Mouse (Mus musculus): ENCODE measurements around the gene Cldn7. TPM values are rescaled to one million over a fixed set of nuclear protein-coding genes. Genes with fewer than 3 reads are reported as not detected.

The Cldn7 gene
- polyA plus RNA-seq, 1 experiment from 2014 or later, result 117 TPM

DNA sequence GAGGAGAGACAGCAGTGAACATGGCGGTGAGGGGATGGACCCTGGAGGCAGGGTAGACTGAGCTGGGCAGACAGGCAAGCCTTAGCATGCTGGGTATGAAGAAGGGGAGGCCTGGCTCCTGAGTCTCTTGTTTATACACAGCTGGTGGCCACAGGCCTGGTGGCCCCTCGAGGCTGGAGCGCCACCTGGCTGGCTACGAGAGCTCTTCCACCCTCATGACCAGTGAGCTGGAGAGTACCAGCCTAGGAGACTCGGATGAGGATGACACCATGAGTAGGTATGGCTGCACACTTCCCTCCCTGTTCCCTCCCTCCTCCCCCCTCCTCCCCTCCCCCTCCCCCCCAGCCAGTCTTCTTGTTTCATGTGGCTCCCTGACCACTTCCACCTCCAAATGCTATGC, 40.9 kb downstream of the Cldn7 start:
- H3K27ac ChIP-seq (ENCODE audit: low read depth, low read length), result no peak overlapping the region
- no peaks in the 10 kb centered on the region for H3K27me3 ChIP-seq (ENCODE audit: control insufficient read depth, insufficient read depth, low read length)
- peaks cover 23% of the 10 kb centered on the region for H3K4me1 ChIP-seq (ENCODE audit: control insufficient read depth, insufficient read depth, low read length)
- no peak overlapping the region for H3K4me2 ChIP-seq (replicated peaks; ENCODE audit: low read depth, low read length)
- H3K36me3 ChIP-seq (ENCODE audit: control insufficient read depth, insufficient read depth, low read length), result peaks cover 59% of the 10 kb centered on the region
- no peak overlapping the region for H3K4me3 ChIP-seq (ENCODE audit: low read length)
- WGBS, result 65% methylated on average over 5 of the region's 5 CpGs
- no peak overlapping the region for H3K9ac ChIP-seq (ENCODE audit: low read depth, low read length)
- ATAC-seq (ENCODE audit: low FRiP score, low TSS enrichment), result no peak
- no peaks in the 10 kb centered on the region for H3K9me3 ChIP-seq (ENCODE audit: control insufficient read depth, low read length)

DNA sequence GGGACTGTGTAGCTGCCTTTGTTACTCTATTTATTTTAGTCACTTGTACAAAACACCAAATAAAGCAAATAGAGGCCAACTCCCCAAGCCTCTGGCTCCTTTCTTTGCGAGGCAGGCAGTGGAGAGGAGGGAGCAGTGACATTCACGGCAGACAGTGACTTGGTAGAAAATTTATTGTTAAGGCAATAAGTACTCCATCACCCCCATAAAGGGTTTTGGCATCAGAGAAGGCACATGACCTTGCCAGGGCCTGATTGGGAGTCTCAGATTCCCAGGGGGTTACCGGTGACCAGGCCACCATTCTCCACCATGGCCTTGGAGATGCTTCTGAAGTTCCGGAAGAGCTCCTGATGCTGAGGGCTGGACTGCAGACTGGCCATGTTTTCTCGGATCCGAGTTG, 45.5 kb downstream of the Cldn7 start:
- no peaks in the 10 kb centered on the region for H3K9me3 ChIP-seq (ENCODE audit: control insufficient read depth, low read length)
- H3K27ac ChIP-seq (ENCODE audit: low read depth, low read length), result no peak overlapping the region
- peaks cover 86% of the 10 kb centered on the region for H3K36me3 ChIP-seq (ENCODE audit: control insufficient read depth, insufficient read depth, low read length)
- H3K27me3 ChIP-seq (ENCODE audit: control insufficient read depth, insufficient read depth, low read length), result no peaks in the 10 kb centered on the region
- no peak overlapping the region for H3K4me2 ChIP-seq (replicated peaks; ENCODE audit: low read depth, low read length)
- H3K4me1 ChIP-seq (ENCODE audit: control insufficient read depth, insufficient read depth, low read length), result peaks cover 5% of the 10 kb centered on the region
- 82% methylated on average over 6 of the region's 6 CpGs for WGBS
- no peak overlapping the region for H3K4me3 ChIP-seq (ENCODE audit: low read length)
- no peak for ATAC-seq (ENCODE audit: low FRiP score, low TSS enrichment)
- H3K9ac ChIP-seq (ENCODE audit: low read depth, low read length), result no peak overlapping the region

DNA sequence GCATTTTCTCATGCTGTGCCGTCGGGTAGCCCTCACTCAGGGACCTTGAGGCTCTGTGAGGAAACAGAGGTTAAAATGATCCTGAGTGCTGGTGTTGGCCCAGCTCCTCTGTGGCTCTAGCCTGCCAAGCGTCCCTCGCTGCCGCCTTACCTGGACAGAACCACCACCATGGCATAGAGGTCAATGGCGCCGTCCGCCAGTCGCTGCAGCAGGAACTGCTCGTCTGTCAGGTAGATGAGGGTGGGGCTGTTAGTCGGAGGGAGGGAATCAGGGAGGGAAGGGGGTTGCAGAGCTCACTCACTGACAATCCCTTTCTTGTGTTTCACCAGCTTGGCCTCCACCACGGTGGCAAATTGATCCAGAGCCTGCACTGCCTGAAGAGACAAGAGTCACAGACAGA, 46.0 kb downstream of the Cldn7 start:
- WGBS, result 83% methylated on average over 12 of the region's 12 CpGs
- no peaks in the 10 kb centered on the region for H3K27me3 ChIP-seq (ENCODE audit: control insufficient read depth, insufficient read depth, low read length)
- H3K4me3 ChIP-seq (ENCODE audit: low read length), result no peak overlapping the region
- peaks cover 80% of the 10 kb centered on the region for H3K36me3 ChIP-seq (ENCODE audit: control insufficient read depth, insufficient read depth, low read length)
- no peak for ATAC-seq (ENCODE audit: low FRiP score, low TSS enrichment)
- no peak overlapping the region for H3K4me2 ChIP-seq (replicated peaks; ENCODE audit: low read depth, low read length)
- H3K4me1 ChIP-seq (ENCODE audit: control insufficient read depth, insufficient read depth, low read length), result peaks cover 8% of the 10 kb centered on the region
- H3K9me3 ChIP-seq (ENCODE audit: control insufficient read depth, low read length), result no peaks in the 10 kb centered on the region
- H3K27ac ChIP-seq (ENCODE audit: low read depth, low read length), result no peak overlapping the region
- H3K9ac ChIP-seq (ENCODE audit: low read depth, low read length), result no peak overlapping the region

DNA sequence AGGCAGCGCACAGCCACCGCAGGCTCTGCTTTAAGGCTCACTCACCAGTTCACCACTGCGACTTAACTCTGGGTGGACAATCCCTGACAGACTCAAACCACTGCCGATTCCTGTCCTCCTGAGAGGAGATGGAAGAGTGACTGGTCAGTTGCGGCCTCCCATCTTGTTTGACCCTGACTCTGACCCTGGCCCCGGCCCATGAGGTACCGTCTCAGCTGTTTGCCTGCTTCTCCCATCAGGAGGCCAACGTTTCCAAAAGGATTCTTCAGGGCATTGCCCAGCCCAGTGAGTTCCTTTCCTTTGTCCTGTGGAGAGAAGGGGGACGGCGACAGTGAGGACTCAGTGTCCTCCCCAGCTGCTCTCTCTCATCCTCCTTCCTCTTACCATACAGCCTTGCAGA, 46.4 kb downstream of the Cldn7 start:
- H3K27ac ChIP-seq (ENCODE audit: low read depth, low read length), result no peak overlapping the region
- H3K4me2 ChIP-seq (replicated peaks; ENCODE audit: low read depth, low read length), result no peak overlapping the region
- no peak overlapping the region for H3K9ac ChIP-seq (ENCODE audit: low read depth, low read length)
- 88% methylated on average over 10 of the region's 10 CpGs for WGBS
- H3K27me3 ChIP-seq (ENCODE audit: control insufficient read depth, insufficient read depth, low read length), result no peaks in the 10 kb centered on the region
- H3K4me3 ChIP-seq (ENCODE audit: low read length), result no peak overlapping the region
- H3K36me3 ChIP-seq (ENCODE audit: control insufficient read depth, insufficient read depth, low read length), result peaks cover 76% of the 10 kb centered on the region
- H3K4me1 ChIP-seq (ENCODE audit: control insufficient read depth, insufficient read depth, low read length), result peaks cover 10% of the 10 kb centered on the region
- no peaks in the 10 kb centered on the region for H3K9me3 ChIP-seq (ENCODE audit: control insufficient read depth, low read length)
- no peak for ATAC-seq (ENCODE audit: low FRiP score, low TSS enrichment)

DNA sequence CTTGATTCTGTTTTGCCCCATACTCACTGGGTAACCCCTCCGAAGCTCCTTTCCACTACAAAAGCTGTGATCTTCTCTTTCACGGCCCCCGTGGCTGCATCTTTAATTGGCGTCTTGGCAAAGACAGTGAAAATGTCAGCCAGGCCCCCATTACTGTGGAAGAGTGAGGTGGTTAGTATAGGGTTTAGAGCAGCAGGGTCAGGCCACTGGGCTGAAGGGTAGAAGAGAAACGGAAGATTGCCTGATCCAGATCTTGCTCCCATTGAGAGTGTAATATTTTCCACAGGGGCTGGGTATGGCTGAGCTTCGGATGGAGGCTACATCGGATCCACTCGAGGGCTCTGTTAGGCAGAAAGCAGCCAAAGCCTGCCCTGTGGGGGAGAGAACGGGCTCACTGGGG, 48.4 kb downstream of the Cldn7 start:
- H3K27me3 ChIP-seq (ENCODE audit: control insufficient read depth, insufficient read depth, low read length), result no peaks in the 10 kb centered on the region
- WGBS, result 88% methylated on average over 9 of the region's 9 CpGs
- H3K4me3 ChIP-seq (ENCODE audit: low read length), result no peak overlapping the region
- H3K9me3 ChIP-seq (ENCODE audit: control insufficient read depth, low read length), result no peaks in the 10 kb centered on the region
- H3K27ac ChIP-seq (ENCODE audit: low read depth, low read length), result no peak overlapping the region
- H3K4me1 ChIP-seq (ENCODE audit: control insufficient read depth, insufficient read depth, low read length), result peaks cover 21% of the 10 kb centered on the region
- no peak overlapping the region for H3K9ac ChIP-seq (ENCODE audit: low read depth, low read length)
- ATAC-seq (ENCODE audit: low FRiP score, low TSS enrichment), result no peak
- peaks cover 57% of the 10 kb centered on the region for H3K36me3 ChIP-seq (ENCODE audit: control insufficient read depth, insufficient read depth, low read length)
- no peak overlapping the region for H3K4me2 ChIP-seq (replicated peaks; ENCODE audit: low read depth, low read length)

DNA sequence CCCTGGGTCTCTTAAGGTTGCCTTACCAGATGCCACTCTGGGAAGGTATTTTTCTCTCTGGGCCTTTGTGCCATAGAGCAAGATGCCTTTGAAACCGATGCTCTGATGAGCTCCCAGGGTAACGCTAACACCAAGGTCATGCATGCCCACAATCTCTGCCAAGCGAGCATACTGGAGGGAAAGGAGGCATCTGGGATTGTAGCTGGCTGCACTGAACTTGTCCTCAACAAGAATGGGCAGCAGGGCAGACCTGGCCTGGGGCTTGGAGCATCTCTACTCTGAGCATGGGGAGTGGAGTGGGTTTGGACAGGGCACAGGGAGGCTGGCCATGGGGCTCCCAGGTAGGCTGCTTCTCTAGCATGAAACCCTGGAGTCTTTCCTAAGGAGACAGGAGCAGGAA, 48.8 kb downstream of the Cldn7 start:
- no peak overlapping the region for H3K9ac ChIP-seq (ENCODE audit: low read depth, low read length)
- ATAC-seq (ENCODE audit: low FRiP score, low TSS enrichment), result no peak
- H3K9me3 ChIP-seq (ENCODE audit: control insufficient read depth, low read length), result no peaks in the 10 kb centered on the region
- H3K4me3 ChIP-seq (ENCODE audit: low read length), result no peak overlapping the region
- 88% methylated on average over 3 of the region's 3 CpGs for WGBS
- H3K27me3 ChIP-seq (ENCODE audit: control insufficient read depth, insufficient read depth, low read length), result no peaks in the 10 kb centered on the region
- H3K4me1 ChIP-seq (ENCODE audit: control insufficient read depth, insufficient read depth, low read length), result peaks cover 22% of the 10 kb centered on the region
- H3K27ac ChIP-seq (ENCODE audit: low read depth, low read length), result no peak overlapping the region
- no peak overlapping the region for H3K4me2 ChIP-seq (replicated peaks; ENCODE audit: low read depth, low read length)
- H3K36me3 ChIP-seq (ENCODE audit: control insufficient read depth, insufficient read depth, low read length), result peaks cover 52% of the 10 kb centered on the region

DNA sequence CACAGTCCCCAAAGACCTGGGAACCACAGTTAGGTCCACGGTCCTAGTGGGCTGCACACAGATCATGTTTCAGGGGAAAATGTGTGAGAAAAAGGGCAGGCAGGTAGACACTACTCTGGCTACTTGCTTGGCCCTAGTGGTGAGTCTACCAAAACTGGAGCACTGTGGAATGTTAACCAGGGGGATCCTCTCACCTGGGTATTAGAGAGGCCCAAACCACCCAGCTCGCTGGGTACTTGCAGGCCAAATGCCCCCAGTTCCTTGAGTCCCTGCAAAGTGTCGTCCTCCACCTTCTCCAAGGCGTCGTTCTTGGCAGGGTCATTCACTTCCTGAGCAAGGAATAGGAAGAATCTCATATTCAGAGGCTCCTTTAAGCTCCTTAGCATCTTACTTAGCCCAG, 49.5 kb downstream of the Cldn7 start:
- Histone ChIP-seq H3K4me2 (replicated peaks; ENCODE audit: low read depth, low read length) (no peak overlapping the region), H3K9ac (ENCODE audit: low read depth, low read length) (no peak overlapping the region), H3K27me3 (ENCODE audit: control insufficient read depth, insufficient read depth, low read length) (no peaks in the 10 kb centered on the region), H3K9me3 (ENCODE audit: control insufficient read depth, low read length) (no peaks in the 10 kb centered on the region), H3K4me1 (ENCODE audit: control insufficient read depth, insufficient read depth, low read length) (peaks cover 27% of the 10 kb centered on the region), H3K27ac (ENCODE audit: low read depth, low read length) (no peak overlapping the region), H3K36me3 (ENCODE audit: control insufficient read depth, insufficient read depth, low read length) (peaks cover 45% of the 10 kb centered on the region), H3K4me3 (ENCODE audit: low read length) (no peak overlapping the region)
- WGBS, result 50% methylated on average over 5 of the region's 5 CpGs
- no peak for ATAC-seq (ENCODE audit: low FRiP score, low TSS enrichment)

DNA sequence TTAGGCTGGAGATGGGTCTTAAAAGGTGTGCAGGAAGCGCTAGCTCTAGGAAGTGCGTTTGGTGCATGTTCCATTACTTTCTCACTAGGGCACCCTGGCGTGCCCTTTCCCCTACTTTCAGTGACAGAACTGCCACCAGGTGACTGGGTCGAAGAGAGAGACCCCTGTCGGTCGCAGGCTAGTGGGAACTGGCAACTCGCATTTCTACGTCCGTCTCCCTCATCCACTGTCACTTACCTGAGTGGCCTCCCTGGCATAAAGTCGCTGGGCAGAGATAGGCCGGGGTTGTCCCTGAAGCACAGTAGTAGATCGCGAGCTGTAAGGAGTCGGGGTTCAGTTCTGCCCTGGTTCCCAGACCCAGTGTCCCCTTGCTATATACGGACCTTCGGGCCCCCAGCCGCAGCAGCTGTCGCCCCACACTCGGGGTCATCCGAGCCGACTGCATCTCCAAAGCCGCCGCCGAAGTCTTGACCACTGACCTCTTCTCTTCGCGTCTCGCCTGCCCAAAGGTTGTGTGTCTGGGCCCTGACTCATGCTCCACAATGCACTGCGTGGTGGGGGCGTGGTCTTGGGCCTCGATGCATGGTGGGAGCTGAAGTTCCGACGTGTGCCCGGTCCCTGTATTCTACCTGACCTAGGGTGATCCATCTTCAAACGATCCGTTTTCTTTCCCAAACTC, 50.4 kb downstream of the Cldn7 start, which contains the start of gene Acadvl:
Acadvl (minus strand) TSS at position 532 of the 679 bp plus-strand sequence.
- Histone ChIP-seq H3K9me3 (ENCODE audit: control insufficient read depth, low read length) (no peaks in the 10 kb centered on the region), H3K9ac (ENCODE audit: low read depth, low read length) (peak within 1 kb of the TSS; percentile 66), H3K4me2 (replicated peaks; ENCODE audit: low read depth, low read length) (peak within 1 kb of the TSS; percentile 87), H3K27me3 (ENCODE audit: control insufficient read depth, insufficient read depth, low read length) (no peaks in the 10 kb centered on the region), H3K4me3 (ENCODE audit: low read length) (peak within 1 kb of the TSS; percentile 64), H3K27ac (ENCODE audit: low read depth, low read length) (peak within 1 kb of the TSS; percentile 19; the same call in 1 of the 2 replicates), H3K4me1 (ENCODE audit: control insufficient read depth, insufficient read depth, low read length) (peaks cover 37% of the 10 kb centered on the region), H3K36me3 (ENCODE audit: control insufficient read depth, insufficient read depth, low read length) (peaks cover 36% of the 10 kb centered on the region)
- WGBS, result under 1% methylated on average over 35 of the region's 35 CpGs
- peak; percentile 75 for ATAC-seq (ENCODE audit: low FRiP score, low TSS enrichment)

DNA sequence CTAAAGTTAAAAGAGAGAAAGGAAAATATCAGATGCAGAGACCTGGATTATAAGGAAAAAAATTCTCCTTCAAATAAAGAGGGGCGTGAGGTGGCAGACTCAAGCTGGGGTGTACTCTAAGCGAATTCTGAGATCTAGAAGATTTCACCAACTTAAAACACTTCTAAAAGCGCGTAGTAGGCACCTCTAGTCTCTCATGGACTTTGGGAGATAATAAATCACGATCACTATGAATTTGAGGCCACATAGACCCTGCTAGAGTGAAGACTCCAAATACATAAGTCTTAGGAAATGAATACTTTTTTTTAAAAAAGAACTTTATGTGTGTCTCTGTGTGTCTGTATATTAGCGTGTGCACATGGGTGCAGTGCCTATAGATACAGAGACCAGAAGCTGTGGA, 51.1 kb downstream of the Cldn7 start:
- no peak overlapping the region for H3K27ac ChIP-seq (ENCODE audit: low read depth, low read length)
- H3K4me2 ChIP-seq (replicated peaks; ENCODE audit: low read depth, low read length), result peak overlapping the region; percentile 87
- H3K36me3 ChIP-seq (ENCODE audit: control insufficient read depth, insufficient read depth, low read length), result peaks cover 29% of the 10 kb centered on the region
- 67% methylated on average over 6 of the region's 6 CpGs for WGBS
- no peaks in the 10 kb centered on the region for H3K9me3 ChIP-seq (ENCODE audit: control insufficient read depth, low read length)
- no peak for ATAC-seq (ENCODE audit: low FRiP score, low TSS enrichment)
- peak overlapping the region; percentile 66; the same call in 1 of the 2 replicates for H3K9ac ChIP-seq (ENCODE audit: low read depth, low read length)
- peak overlapping the region; percentile 64; the same call in 1 of the 2 replicates for H3K4me3 ChIP-seq (ENCODE audit: low read length)
- peaks cover 43% of the 10 kb centered on the region for H3K4me1 ChIP-seq (ENCODE audit: control insufficient read depth, insufficient read depth, low read length)
- H3K27me3 ChIP-seq (ENCODE audit: control insufficient read depth, insufficient read depth, low read length), result no peaks in the 10 kb centered on the region

Measured in kidney, embryonic 14.5 days (tissue).